Mouse (Mus musculus) C2C12 (cell line): ENCODE measurements around the gene Nr2c2ap. TPM values are rescaled to one million over a fixed set of nuclear protein-coding genes. Genes with fewer than 3 reads are reported as not detected.

ENCODE experiments used
- H3K27me3 ChIP-seq: one replicate; pipeline ENCODE4 v1.6.1; 2011; ENCODE audit not compliant: control insufficient read depth, insufficient read depth, insufficient read length
- H3K36me3 ChIP-seq: one replicate; pipeline ENCODE4 v1.6.1; 2011; ENCODE audit not compliant: control insufficient read depth, insufficient read depth
- H3K4me3 ChIP-seq: one replicate; pipeline ENCODE4 v1.5.1; 2011; ENCODE audit warnings: mild to moderate bottlenecking, control low read depth; ENCODE audit not compliant: poor library complexity, insufficient read depth, severe bottlenecking
- H3K79me2 ChIP-seq: one replicate; pipeline ENCODE4 v1.6.1; 2011; ENCODE audit not compliant: control insufficient read depth, insufficient read depth
- H3K79me3 ChIP-seq: one replicate; pipeline ENCODE4 v1.6.1; 2011; ENCODE audit warnings: low read depth, control low read depth
- H3ac ChIP-seq: one replicate; pipeline ENCODE3; 2011; ENCODE audit warnings: low read depth; ENCODE audit not compliant: control insufficient read depth, insufficient read length
- CEBPB ChIP-seq: IDR thresholded peaks from one replicate; pipeline ENCODE4 v1.6.1; 2011; ENCODE audit warnings: low read depth, mild to moderate bottlenecking, control low read depth, moderate library complexity
- CTCF ChIP-seq: IDR thresholded peaks from one replicate; pipeline ENCODE4 v1.5.1; 2011; ENCODE audit not compliant: control insufficient read depth, insufficient read depth, insufficient read length
- FOSL1 ChIP-seq: IDR thresholded peaks from one replicate; pipeline ENCODE4 v1.8.0; 2011; ENCODE audit warnings: mild to moderate bottlenecking, low read length; ENCODE audit not compliant: poor library complexity, insufficient read depth, severe bottlenecking
- MAX ChIP-seq: IDR thresholded peaks from one replicate; pipeline ENCODE4 v1.6.1; 2011; ENCODE audit warnings: mild to moderate bottlenecking, control low read depth
- MYOD1 ChIP-seq: IDR thresholded peaks from one replicate; pipeline ENCODE4 v1.6.1; 2011; ENCODE audit warnings: low read depth; ENCODE audit not compliant: control insufficient read depth, insufficient read length
- MYOG ChIP-seq: IDR thresholded peaks from one replicate; pipeline ENCODE4 v1.6.1; 2011; ENCODE audit not compliant: control insufficient read depth, insufficient read length; ENCODE audit errors: extremely low read depth
- USF1 ChIP-seq: IDR thresholded peaks from one replicate; pipeline ENCODE4 v1.6.1; 2011; ENCODE audit warnings: low read depth, mild to moderate bottlenecking, control low read depth, moderate library complexity
- polyA plus RNA-seq: library from polyadenylated mRNA; unstranded; fragments of >200 nt; fragmentation: generic; extraction: Trizol; gene quantifications from one replicate; pipeline ENCODE4 v1.2.1, GENCODE M21; 2012; ENCODE audit warnings: missing spikeins

The Nr2c2ap gene
- polyA plus RNA-seq, 1 experiment: 37.3 TPM

DNA sequence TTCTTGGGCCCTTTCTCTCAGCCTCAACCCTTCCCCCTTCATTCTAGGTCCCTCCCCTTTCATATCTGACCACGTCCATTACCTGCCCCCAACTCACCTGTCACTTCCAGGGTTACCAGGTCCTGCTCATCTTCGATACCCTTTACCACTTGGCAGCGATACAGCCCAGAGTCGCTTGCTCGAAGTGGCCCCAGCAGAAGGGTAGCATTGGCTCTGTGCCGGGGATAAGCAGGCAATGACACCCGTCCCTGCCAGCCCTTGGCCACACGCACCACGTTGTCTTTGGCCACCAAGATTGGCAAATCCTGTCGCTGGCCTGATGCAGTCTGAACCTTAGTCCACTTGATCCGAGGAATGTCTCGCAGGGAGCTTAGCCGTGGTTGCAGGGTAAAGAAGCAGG lies 16.2 kb upstream of the Nr2c2ap start:
- Histone ChIP-seq H3ac (no peak overlapping the region), H3K79me3 (no peaks in the 10 kb centered on the region), H3K79me2 (no peaks in the 10 kb centered on the region), H3K27me3 (peaks cover 72% of the 10 kb centered on the region), H3K36me3 (no peaks in the 10 kb centered on the region), H3K4me3 (no peak overlapping the region)
- TF ChIP-seq MYOD1: no peak
- no peak for TF ChIP-seq CTCF

DNA sequence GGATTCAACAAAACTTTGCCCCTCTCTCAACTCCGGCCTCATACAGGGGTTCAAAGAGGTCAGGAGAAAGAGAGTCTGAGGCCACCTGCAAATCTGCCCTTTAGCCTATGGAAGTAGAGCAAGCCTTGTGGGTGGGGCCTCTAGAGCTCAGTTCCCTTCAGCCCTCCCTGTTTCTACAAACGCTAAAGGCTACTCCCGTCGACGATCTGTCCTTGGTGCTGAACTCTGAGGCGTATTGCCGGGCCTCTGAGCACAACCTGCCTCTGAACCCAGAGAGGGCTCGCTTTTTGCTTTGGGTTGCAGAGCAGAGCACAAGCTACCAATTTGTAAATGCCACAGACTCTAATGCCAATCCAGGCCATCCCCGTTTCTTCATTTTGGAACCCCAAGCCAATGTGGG lies 13.5 kb upstream of the Nr2c2ap start:
- TF ChIP-seq MAX (no peak), CEBPB (no peak), USF1 (no peak), CTCF (no peak), MYOD1 (no peak), FOSL1 (no peak), MYOG (no peak)
- no peaks in the 10 kb centered on the region for H3K36me3 ChIP-seq
- H3K79me2 ChIP-seq: no peaks in the 10 kb centered on the region
- no peak overlapping the region for H3K4me3 ChIP-seq
- no peak overlapping the region for H3ac ChIP-seq
- H3K27me3 ChIP-seq: peaks cover 50% of the 10 kb centered on the region
- H3K79me3 ChIP-seq: no peaks in the 10 kb centered on the region

DNA sequence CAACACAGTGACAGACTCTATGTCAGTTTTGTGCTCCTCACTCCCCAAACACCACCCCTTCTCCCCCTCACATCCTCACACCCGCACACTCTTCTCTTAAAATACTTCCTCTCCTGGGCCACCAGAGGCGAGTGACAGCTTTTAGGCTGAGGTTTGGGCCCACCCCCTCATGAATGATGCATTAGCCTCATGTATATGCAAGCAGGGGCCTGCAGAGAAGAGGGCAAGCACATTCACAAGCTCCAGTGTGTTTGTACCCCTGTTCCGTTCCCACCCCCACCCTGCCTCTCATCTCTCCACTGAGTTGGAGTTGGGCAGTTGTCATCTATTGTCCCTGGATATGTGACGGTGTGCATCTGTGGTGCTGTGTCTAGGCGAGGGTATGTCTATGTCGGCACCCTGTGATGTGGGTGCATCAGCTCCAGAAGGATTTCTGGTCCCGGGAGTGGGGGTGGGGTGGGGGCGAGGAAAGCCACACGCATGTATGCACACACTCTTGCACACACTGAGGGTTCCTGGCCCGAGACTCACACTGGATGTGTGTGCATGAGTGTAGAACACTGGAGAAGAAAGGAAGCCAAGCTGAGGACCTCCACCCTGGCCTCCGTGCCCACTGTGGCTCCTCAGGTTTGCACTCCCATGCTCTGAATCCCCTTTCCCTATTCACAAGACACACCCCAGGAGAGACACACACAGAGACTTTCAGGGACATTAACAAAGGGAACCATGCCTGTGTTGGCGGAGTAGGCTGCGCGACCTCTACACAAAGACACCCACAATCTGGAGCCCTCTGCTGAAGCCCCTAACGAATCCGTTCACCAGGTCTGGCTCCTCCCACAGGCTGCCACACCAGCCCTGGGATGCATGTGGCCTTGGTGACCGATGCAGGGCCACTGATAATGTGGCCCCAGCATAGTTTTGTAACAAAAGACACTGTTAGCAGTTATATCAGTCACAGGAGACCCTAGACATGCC lies 12.1 kb upstream of the Nr2c2ap start:
- no peak for TF ChIP-seq MAX
- no peak for TF ChIP-seq CTCF
- TF ChIP-seq MYOG: no peak
- no peak for TF ChIP-seq CEBPB
- TF ChIP-seq FOSL1: no peak
- no peak for TF ChIP-seq MYOD1
- no peak for TF ChIP-seq USF1
- Histone ChIP-seq H3K79me2 (no peaks in the 10 kb centered on the region), H3K36me3 (no peaks in the 10 kb centered on the region), H3ac (no peak overlapping the region), H3K4me3 (no peak overlapping the region), H3K79me3 (no peaks in the 10 kb centered on the region), H3K27me3 (peaks cover 43% of the 10 kb centered on the region)

DNA sequence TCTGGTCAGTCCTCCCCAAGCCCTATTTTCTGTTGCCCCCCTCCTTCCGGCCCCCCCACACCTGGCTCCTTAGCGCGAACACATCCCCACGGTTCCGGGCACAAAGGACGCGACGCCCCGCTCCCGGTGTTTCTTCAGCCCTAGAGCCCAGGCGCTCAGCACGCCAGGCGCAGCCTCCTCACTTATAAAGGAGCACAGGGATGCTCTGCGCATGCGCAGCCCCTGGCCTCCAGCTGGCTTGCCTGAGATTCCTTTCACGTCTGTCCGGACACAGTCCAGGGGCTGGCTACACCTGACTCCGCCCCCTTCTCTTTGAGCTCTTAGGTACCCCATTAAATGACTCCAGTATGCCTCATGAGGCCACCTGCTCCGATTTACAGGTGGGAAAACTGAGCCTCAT lies 10.5 kb upstream of the Nr2c2ap start, which contains the start of gene Ncan:
TSS of gene Ncan (minus strand) at position 207 of the 400 bp plus-strand sequence.
- no peaks in the 10 kb centered on the region for H3K79me2 ChIP-seq
- peaks cover 44% of the 10 kb centered on the region for H3K27me3 ChIP-seq
- H3K36me3 ChIP-seq: no peaks in the 10 kb centered on the region
- no peak within 1 kb of the TSS for H3ac ChIP-seq
- H3K79me3 ChIP-seq: no peaks in the 10 kb centered on the region
- no peak within 1 kb of the TSS for H3K4me3 ChIP-seq
- TF ChIP-seq MYOD1: no peak
- no peak for TF ChIP-seq FOSL1
- no peak for TF ChIP-seq MAX
- no peak for TF ChIP-seq CEBPB
- no peak for TF ChIP-seq CTCF
- no peak for TF ChIP-seq MYOG
- TF ChIP-seq USF1: no peak

DNA sequence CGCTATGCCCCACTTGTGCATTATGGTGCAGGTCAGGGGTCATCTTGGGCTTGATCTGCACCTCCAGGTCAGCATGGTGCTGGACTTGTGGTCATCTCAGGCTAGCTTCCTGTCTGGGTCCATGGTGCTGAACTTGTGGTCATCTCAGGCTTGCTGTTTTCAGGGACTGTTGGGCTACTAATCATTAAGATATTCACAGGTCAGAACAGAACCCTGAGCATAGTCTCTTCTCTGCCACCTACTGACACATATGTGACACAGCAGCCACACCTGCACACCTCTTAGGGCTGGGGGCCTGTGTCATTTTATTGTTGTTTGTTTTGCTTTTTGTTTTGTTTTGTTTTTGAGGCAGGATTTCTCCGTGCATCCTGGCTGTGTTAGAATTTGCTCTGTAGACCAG lies 8.3 kb upstream of the Nr2c2ap start:
- Histone ChIP-seq H3K79me3 (no peaks in the 10 kb centered on the region), H3K36me3 (no peaks in the 10 kb centered on the region), H3K4me3 (no peak overlapping the region), H3K79me2 (no peaks in the 10 kb centered on the region), H3K27me3 (peaks cover 36% of the 10 kb centered on the region), H3ac (no peak overlapping the region)
- TF ChIP-seq MYOG: no peak
- TF ChIP-seq MYOD1: no peak
- no peak for TF ChIP-seq MAX
- TF ChIP-seq CEBPB: no peak
- TF ChIP-seq FOSL1: no peak
- TF ChIP-seq USF1: no peak
- TF ChIP-seq CTCF: no peak

DNA sequence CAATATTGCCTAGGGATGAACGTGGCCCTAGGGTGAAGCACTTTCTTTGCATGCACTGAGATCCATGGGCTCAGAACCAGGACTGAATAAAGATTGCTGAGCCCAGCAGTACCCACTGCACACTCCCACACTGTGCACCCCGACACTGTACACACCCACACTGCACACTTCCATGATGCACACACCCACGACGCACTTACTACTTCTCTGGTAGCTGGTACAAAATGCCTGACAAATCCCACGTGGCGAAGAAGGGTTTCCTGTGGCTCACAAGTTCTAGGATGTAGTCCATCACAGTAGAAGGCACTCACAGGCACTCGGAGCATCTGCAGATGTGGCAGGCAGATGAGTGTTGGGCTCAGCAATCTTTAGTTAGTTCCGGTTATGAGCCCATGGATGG lies 6.1 kb upstream of the Nr2c2ap start:
- peaks cover 21% of the 10 kb centered on the region for H3K27me3 ChIP-seq
- H3ac ChIP-seq: no peak overlapping the region
- TF ChIP-seq MYOG (no peak), USF1 (no peak), CTCF (no peak), MAX (no peak), CEBPB (no peak), FOSL1 (no peak), MYOD1 (no peak)
- H3K79me2 ChIP-seq: no peaks in the 10 kb centered on the region
- H3K4me3 ChIP-seq: no peak overlapping the region
- H3K36me3 ChIP-seq: no peaks in the 10 kb centered on the region
- H3K79me3 ChIP-seq: no peaks in the 10 kb centered on the region
